Mouse (Mus musculus) intestine, embryonic 14.5 days (tissue): ENCODE measurements around the gene Coro6. TPM values are rescaled to one million over a fixed set of nuclear protein-coding genes. Genes with fewer than 3 reads are reported as not detected.

Experiments
- ATAC-seq: fragments of 200-750 bp; cut with Nextera tagmentation; replicated peaks from 2 replicates; pipeline ENCODE4 v1.8.0; 2017; ENCODE audit warnings: low read depth, moderate number of reproducible peaks, moderate TSS enrichment, moderate library complexity; ENCODE audit not compliant: low FRiP score, low TSS enrichment
- DNase-seq: peaks from one replicate; pipeline ENCODE4 v3.0.0-alpha.2; 2018; ENCODE audit warnings: low spot score
- H3K27ac ChIP-seq: fragments of 300-500 bp; sonication (generic); 2 replicates; pipeline ENCODE4 v1.5.1; 2014; ENCODE audit warnings: low read depth, mild to moderate bottlenecking, control low read depth
- H3K27me3 ChIP-seq: fragments of 300-500 bp; sonication (generic); replicated peaks from 2 replicates; pipeline ENCODE4 v1.6.1; 2014; ENCODE audit warnings: low read length, control low read depth; ENCODE audit not compliant: control insufficient read depth, insufficient read depth
- H3K36me3 ChIP-seq: fragments of 300-500 bp; sonication (generic); 2 replicates; pipeline ENCODE4 v1.6.1; 2014; ENCODE audit warnings: low read length, control low read depth; ENCODE audit not compliant: control insufficient read depth, insufficient read depth
- H3K4me1 ChIP-seq: fragments of 300-500 bp; sonication (generic); replicated peaks from 2 replicates; pipeline ENCODE4 v1.6.1; 2014; ENCODE audit warnings: low read length, control low read depth, mixed read lengths; ENCODE audit not compliant: control insufficient read depth, insufficient read depth
- H3K4me2 ChIP-seq: fragments of 300-500 bp; sonication (generic); 2 replicates; pipeline ENCODE4 v1.6.1; 2014; ENCODE audit warnings: low read length
- H3K4me3 ChIP-seq: fragments of 300-500 bp; sonication (generic); 2 replicates; pipeline ENCODE4 v1.5.1; 2014; ENCODE audit warnings: low read depth, low read length, control low read depth, mixed read lengths
- H3K9ac ChIP-seq: fragments of 300-500 bp; sonication (generic); 2 replicates; pipeline ENCODE4 v1.6.1; 2014; ENCODE audit warnings: mild to moderate bottlenecking, low read length
- H3K9me3 ChIP-seq: fragments of 300-500 bp; sonication (generic); 2 replicates; pipeline ENCODE4 v1.6.1; 2016; ENCODE audit warnings: low read length, control low read depth; ENCODE audit not compliant: control insufficient read depth
- WGBS: fragments of 180-500 bp; shearing (Covaris S2); extraction: QIAGEN DNeasy Blood & Tissue Kit; methylation state at CpG from one replicate; pipeline ENCODE4 v1.1.7; 2014; 5-methylcytosine and 5-hydroxymethylcytosine counted together
- polyA plus RNA-seq: library from polyadenylated mRNA; unstranded; fragments of >200 nt; fragmentation: Nextera tagmentation; extraction: Ambion mirVana; gene quantifications from 2 replicates; pipeline ENCODE4 v1.2.1, GENCODE M21; 2014

Coro6 gene
- polyA plus RNA-seq, 1 experiment from 2014 or later = 0.23 TPM

DNA sequence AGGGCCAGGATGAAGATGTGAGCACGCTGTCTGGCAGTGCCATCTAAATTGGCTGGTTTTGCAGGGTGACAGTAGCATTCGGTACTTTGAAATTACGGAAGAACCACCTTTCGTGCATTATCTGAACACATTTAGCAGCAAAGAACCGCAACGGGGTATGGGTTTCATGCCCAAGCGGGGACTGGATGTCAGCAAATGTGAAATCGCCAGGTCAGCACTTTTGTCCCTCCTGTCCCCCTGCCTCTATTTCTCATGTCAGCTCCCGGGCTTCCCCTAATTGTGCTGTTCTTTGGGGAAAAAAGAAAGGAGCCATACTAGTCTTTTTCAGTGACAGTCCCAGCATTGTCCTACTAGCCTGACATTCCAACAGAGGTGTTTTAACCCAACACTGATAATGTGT is 6.2 kb downstream of the Coro6 start:
- H3K4me3 ChIP-seq = no peak overlapping the region
- H3K4me1 ChIP-seq = no peaks in the 10 kb centered on the region
- no peak for DNase-seq
- H3K9ac ChIP-seq = no peak overlapping the region
- H3K27ac ChIP-seq = no peak overlapping the region
- WGBS = 86% methylated on average over 9 of the region's 9 CpGs
- peaks cover 17% of the 10 kb centered on the region for H3K36me3 ChIP-seq
- peaks cover 42% of the 10 kb centered on the region for H3K27me3 ChIP-seq
- no peak for ATAC-seq
- H3K4me2 ChIP-seq = no peak overlapping the region
- H3K9me3 ChIP-seq = no peaks in the 10 kb centered on the region

DNA sequence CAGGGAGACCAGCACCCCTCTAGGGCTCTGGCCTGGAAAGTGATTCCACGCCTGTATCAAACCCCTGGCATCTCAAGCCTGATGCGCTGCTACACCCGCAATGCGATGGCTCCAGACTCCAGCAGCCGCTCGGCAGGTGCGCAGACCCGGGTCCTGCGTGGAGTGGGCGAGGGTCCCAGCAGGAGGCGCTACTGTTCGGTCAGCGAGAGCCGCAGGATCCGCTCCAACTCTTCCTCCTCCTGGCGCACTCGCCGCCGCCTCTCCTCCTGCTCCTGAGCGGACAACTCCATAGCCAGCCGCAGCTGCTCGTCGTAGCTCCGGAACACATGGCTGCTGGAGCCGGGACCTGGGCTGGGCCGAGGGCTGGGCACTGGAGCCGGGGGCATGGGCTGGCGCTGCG is 9.2 kb downstream of the Coro6 start:
- Histone ChIP-seq H3K4me3 (no peak overlapping the region), H3K27me3 (peaks cover 29% of the 10 kb centered on the region), H3K9ac (no peak overlapping the region), H3K4me1 (no peaks in the 10 kb centered on the region), H3K36me3 (peaks cover 33% of the 10 kb centered on the region), H3K4me2 (no peak overlapping the region), H3K27ac (no peak overlapping the region), H3K9me3 (no peaks in the 10 kb centered on the region)
- WGBS = 76% methylated on average over 29 of the region's 29 CpGs
- DNase-seq (no peak), ATAC-seq (no peak)

DNA sequence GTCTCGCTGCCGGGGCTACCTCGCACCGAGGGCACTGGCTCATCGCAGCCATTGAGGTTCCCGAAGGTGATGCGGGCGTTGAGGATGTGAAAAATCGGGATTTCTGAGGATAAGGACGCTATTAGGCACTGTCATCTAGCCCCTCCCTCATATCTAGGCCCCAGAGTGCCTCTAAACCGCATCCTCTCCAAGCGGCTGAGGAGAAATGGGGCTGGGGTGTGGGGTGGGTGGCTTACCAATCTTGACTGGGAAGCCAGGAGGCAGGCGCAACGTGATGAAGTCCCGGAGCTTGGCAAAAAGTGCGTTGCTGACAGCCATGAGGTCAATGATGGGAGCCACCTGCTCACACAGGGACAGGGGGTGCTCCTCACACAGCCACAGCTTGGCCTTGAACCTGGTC is 10.6 kb downstream of the Coro6 start:
- H3K9ac ChIP-seq = no peak overlapping the region
- no peaks in the 10 kb centered on the region for H3K9me3 ChIP-seq
- ATAC-seq = no peak
- H3K27me3 ChIP-seq = peaks cover 16% of the 10 kb centered on the region
- peaks cover 33% of the 10 kb centered on the region for H3K36me3 ChIP-seq
- no peak for DNase-seq
- no peak overlapping the region for H3K4me3 ChIP-seq
- H3K27ac ChIP-seq = no peak overlapping the region
- no peak overlapping the region for H3K4me2 ChIP-seq
- no peaks in the 10 kb centered on the region for H3K4me1 ChIP-seq
- 89% methylated on average over 16 of the region's 16 CpGs for WGBS

DNA sequence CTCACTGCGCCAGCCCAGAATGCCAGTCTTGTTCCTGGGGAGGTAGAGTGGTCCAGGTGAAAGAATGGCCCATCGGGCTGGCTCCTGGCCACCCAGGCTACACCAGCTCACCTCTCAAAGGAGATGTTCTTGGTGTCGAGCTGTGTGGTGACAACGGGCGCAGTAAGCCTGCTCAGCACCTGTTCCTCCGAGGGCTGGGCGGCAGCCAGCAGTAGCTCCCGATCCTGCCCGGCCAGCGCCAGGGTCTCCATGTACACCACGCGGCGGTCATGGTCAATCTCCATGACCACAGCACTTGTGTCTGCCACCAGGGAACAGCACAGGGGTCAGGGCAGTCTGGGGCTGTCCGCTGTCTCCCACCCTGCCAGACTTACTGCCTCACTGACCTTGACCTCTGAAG is 14.0 kb downstream of the Coro6 start:
- Histone ChIP-seq H3K4me1 (no peaks in the 10 kb centered on the region), H3K9ac (no peak overlapping the region), H3K4me2 (no peak overlapping the region), H3K9me3 (no peaks in the 10 kb centered on the region), H3K36me3 (peaks cover 29% of the 10 kb centered on the region), H3K27me3 (no peaks in the 10 kb centered on the region), H3K4me3 (no peak overlapping the region), H3K27ac (no peak overlapping the region)
- 95% methylated on average over 14 of the region's 14 CpGs for WGBS
- ATAC-seq (no peak), DNase-seq (no peak)

DNA sequence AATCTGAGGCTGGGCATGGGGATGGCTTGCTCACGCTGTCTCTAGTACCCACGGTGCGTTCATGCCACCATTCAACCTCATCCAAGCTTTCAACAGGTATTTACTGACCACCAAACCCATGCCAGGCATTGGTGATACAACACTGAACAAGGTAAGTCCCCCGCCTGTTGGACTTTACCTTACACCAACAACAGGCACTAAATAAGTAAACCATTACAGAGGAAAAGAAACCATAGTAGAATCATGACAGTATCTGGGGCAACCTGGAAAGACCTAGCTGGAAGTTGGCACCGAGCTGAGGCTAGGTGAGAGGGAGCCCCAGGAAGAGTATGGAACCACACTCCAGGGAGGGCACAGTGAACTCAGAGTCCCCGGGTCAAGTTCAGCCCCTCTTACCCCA is 14.7 kb downstream of the Coro6 start:
- DNase-seq (no peak), ATAC-seq (no peak)
- H3K4me3 ChIP-seq = no peak overlapping the region
- H3K27me3 ChIP-seq = no peaks in the 10 kb centered on the region
- H3K9ac ChIP-seq = no peak overlapping the region
- 88% methylated on average over 6 of the region's 6 CpGs for WGBS
- H3K27ac ChIP-seq = no peak overlapping the region
- no peaks in the 10 kb centered on the region for H3K4me1 ChIP-seq
- H3K36me3 ChIP-seq = peaks cover 22% of the 10 kb centered on the region
- no peaks in the 10 kb centered on the region for H3K9me3 ChIP-seq
- H3K4me2 ChIP-seq = no peak overlapping the region

DNA sequence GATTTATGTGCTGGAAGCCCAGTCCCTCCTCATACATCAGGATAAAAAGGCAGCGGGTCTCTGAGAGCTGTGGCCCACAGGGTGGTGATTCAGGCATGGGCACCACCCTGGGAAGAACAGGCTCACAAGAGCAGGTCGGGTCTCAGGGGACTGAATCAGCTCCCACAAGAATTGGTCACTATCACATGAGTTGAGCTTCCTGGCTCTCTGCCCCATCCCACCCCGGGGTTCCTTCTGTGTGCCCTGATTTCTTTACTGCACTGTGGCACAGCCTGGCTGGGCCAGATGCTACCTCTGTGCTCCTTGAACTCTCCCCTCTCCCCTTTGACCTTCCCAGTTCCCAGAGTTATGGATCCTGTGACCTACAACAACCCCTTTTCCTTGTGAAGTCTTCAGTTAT is 20.8 kb downstream of the Coro6 start:
- H3K4me1 ChIP-seq = peaks cover 11% of the 10 kb centered on the region; the same call in 1 of the 2 replicates
- H3K4me2 ChIP-seq = no peak overlapping the region
- H3K4me3 ChIP-seq = no peak overlapping the region
- no peaks in the 10 kb centered on the region for H3K36me3 ChIP-seq
- H3K27me3 ChIP-seq = no peaks in the 10 kb centered on the region
- ATAC-seq (no peak), DNase-seq (no peak)
- H3K9me3 ChIP-seq = no peaks in the 10 kb centered on the region
- whole genome bisulfite sequencing = 69% methylated on average over 3 of the region's 3 CpGs
- H3K9ac ChIP-seq = no peak overlapping the region
- no peak overlapping the region for H3K27ac ChIP-seq

DNA sequence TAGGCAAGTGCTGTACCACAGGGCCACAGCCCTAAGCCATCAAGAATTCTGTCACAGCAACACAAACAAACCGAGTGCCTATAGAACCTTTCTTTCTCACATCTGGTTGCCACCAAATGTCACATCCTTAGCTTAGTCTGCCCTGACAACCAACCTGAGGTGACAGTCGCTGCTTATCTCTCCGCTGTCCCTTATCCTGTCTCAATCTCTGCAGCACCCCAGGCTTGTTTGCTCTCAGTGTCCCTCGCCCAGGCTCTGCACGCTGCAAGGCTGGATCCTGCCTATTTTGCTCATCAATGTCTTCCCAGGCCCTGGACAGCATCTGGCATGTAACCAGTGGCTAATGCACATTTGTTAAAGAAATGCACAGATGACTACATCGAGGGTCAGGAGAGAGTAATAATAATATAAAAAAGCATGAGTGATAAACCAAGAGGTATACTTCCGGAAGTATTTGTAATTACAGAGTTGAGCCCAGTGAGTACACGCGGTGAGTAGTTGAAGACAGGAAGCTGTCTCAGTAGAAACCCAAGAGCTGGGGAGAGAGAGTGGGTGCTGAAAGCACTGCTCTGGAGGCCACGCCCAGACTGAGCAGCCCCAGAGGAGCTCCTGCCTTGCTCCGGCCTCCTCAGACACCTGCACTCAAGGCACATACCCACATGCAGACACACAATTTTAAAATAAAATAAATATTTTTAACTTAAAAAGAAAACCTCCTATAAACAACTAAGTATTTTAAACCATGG is 21.5 kb downstream of the Coro6 start:
- Histone ChIP-seq H3K4me1 (peaks cover 17% of the 10 kb centered on the region), H3K9ac (no peak overlapping the region), H3K27me3 (no peaks in the 10 kb centered on the region), H3K9me3 (no peaks in the 10 kb centered on the region), H3K27ac (no peak overlapping the region), H3K4me3 (no peak overlapping the region), H3K36me3 (no peaks in the 10 kb centered on the region), H3K4me2 (no peak overlapping the region)
- DNase-seq (no peak), ATAC-seq (no peak)
- 47% methylated on average over 11 of the region's 11 CpGs for WGBS

DNA sequence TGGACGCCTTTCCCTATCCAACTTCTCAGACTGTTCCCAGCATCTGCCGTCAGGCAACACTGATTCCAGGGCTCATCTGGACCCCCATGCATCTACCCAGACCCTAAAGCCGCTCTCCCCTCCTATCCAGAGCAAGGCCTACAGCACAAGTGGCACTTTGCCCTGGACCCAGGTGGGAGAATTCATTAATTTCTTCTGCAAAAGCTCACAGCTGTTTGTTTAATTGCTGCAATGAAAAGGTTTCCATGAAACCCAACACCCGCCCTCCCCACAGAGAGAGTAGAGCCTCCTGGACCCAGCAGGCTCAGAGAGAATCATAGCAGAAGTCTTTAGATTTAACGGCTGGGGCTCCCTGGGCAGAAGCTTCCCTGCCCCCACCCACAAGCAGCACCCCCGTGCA is 23.0 kb downstream of the Coro6 start:
- no peak for ATAC-seq
- Histone ChIP-seq H3K9ac (no peak overlapping the region), H3K4me1 (peaks cover 24% of the 10 kb centered on the region), H3K4me3 (no peak overlapping the region), H3K36me3 (no peaks in the 10 kb centered on the region), H3K9me3 (no peaks in the 10 kb centered on the region), H3K4me2 (no peak overlapping the region), H3K27me3 (no peaks in the 10 kb centered on the region), H3K27ac (no peak overlapping the region)
- no peak for DNase-seq
- 64% methylated on average over 6 of the region's 6 CpGs for WGBS

DNA sequence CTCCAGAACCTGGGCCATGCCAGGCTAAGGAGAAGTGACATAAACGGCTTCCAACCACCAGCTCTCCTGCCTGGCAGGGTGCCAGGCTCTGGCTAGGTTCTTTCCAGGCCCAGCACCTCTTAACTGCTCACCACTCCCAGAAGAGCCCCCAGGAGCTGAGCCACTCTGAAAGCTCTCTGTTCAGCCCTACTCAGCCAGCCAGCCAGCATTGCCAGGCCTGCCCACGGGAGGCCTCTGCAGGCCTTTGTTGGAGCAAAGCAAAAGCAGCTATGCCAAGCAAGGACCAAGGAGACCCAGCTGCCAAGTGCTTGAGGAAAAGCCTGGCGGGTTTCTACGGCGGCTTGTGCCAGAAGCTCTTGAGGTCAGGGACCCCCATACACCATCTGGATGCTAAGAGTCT is 24.6 kb downstream of the Coro6 start:
- Histone ChIP-seq H3K9ac (no peak overlapping the region), H3K4me1 (peaks cover 33% of the 10 kb centered on the region)
- WGBS = 67% methylated on average over 5 of the region's 5 CpGs

More for the DNA sequence above, 24.6 kb downstream of the Coro6 start:
- Histone ChIP-seq H3K36me3 (no peaks in the 10 kb centered on the region), H3K27me3 (no peaks in the 10 kb centered on the region), H3K4me2 (no peak overlapping the region), H3K27ac (no peak overlapping the region), H3K9me3 (no peaks in the 10 kb centered on the region), H3K4me3 (no peak overlapping the region)
- DNase-seq = no peak
- ATAC-seq = no peak
